ENCODE assay signal across 22 mouse cellular contexts in the genomic region with DNA sequence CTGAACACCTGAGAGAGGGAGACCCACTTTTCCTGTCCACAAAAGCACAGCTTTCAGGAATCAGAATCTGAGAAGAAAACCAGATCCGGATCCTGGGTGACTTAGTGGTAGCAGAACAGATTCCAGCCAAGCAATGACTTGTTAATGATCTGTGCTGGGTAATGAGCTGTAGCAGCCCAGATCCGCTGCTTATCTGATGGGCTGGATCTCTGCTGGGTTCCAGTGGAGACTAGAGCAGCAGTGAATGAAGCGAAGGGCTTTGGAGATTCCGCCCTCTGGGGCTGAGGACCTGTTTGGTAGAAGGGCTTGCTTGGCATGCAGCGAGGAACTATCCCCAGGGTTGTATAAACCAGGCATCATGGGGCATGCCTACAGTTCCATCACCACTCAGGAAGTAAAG.
DNase-seq lines count a peak whose midpoint lies in the region; ATAC-seq and TF ChIP-seq lines count a peak whose summit lies in the region.
"Had no signal": no experiment of that assay in that cellular context is flagged by ENCODE, and none has a peak within 500 bp of the region (broad histone marks: within the 10 kb centered on the region; RNA-seq: fewer than 3 reads in every experiment).

No protein-coding gene starts in this region.

- intact Hi-C loops in heart, adult 2 months (cut with DNase I) = no loop called here

- no peaks in the 10 kb centered on the region for H3K27me3 ChIP-seq in kidney, embryonic 16.5 days (ENCODE audit: insufficient read depth, low read length)
- no peaks in the 10 kb centered on the region for H3K27me3 ChIP-seq in forebrain, postnatal 0 days (ENCODE audit: insufficient read depth, low read length)
- no peaks in the 10 kb centered on the region for H3K27me3 ChIP-seq in midbrain, postnatal 0 days (ENCODE audit: insufficient read depth, low read length)
- H3K27me3 ChIP-seq in heart, adult 2 months (ENCODE audit: control insufficient read depth, insufficient read depth, low read length) = no peaks in the 10 kb centered on the region
- H3K27me3 ChIP-seq: hindbrain, embryonic 15.5 days; limb, embryonic 12.5 days; neural tube, embryonic 12.5 days had no signal

- H3K4me1 ChIP-seq in kidney, embryonic 16.5 days (ENCODE audit: insufficient read depth, low read length) = no peaks in the 10 kb centered on the region
- no peaks in the 10 kb centered on the region for H3K4me1 ChIP-seq in forebrain, postnatal 0 days (ENCODE audit: insufficient read depth)
- no peaks in the 10 kb centered on the region; the same call in 1 of the 2 replicates for H3K4me1 ChIP-seq in midbrain, postnatal 0 days (ENCODE audit: insufficient read depth, low read length)
- no peaks in the 10 kb centered on the region for H3K4me1 ChIP-seq in heart, adult 2 months (ENCODE audit: control insufficient read depth, insufficient read depth, low read length)
- H3K4me1 ChIP-seq: embryonic facial prominence, embryonic 10.5 days; limb, embryonic 12.5 days; neural tube, embryonic 12.5 days had no signal

- no peak overlapping the region for H3K4me2 ChIP-seq in kidney, embryonic 16.5 days (replicated peaks; ENCODE audit: low read depth, low read length)
- H3K4me2 ChIP-seq in forebrain, postnatal 0 days (ENCODE audit: low read depth) = no peak overlapping the region
- no peak overlapping the region for H3K4me2 ChIP-seq in midbrain, postnatal 0 days (ENCODE audit: low read depth, low read length, poor library complexity, severe bottlenecking)
- H3K4me2 ChIP-seq: hindbrain, embryonic 15.5 days; limb, embryonic 12.5 days; liver, embryonic 11.5 days; neural tube, embryonic 12.5 days had no signal

- no peak overlapping the region for H3K9ac ChIP-seq in kidney, embryonic 16.5 days (replicated peaks; ENCODE audit: low read length)
- no peak overlapping the region for H3K9ac ChIP-seq in forebrain, postnatal 0 days
- no peak overlapping the region for H3K9ac ChIP-seq in midbrain, postnatal 0 days (replicated peaks; ENCODE audit: low read length, poor library complexity, severe bottlenecking)
- H3K9ac ChIP-seq in heart, adult 2 months (ENCODE audit: low read depth, low read length) = no peak overlapping the region
- H3K9ac ChIP-seq: hindbrain, embryonic 15.5 days; limb, embryonic 12.5 days; liver, postnatal 0 days; neural tube, embryonic 12.5 days had no signal

- WGBS in kidney, embryonic 16.5 days = 54% methylated on average over 5 of the region's 5 CpGs
- WGBS in forebrain, postnatal 0 days = 69% methylated on average over 5 of the region's 5 CpGs
- WGBS in midbrain, postnatal 0 days = 81% methylated on average over 5 of the region's 5 CpGs
- WGBS in heart, adult 2 months = 63% methylated on average over 5 of the region's 5 CpGs

- H3K36me3 ChIP-seq in kidney, embryonic 16.5 days (ENCODE audit: insufficient read depth, low read length) = no peaks in the 10 kb centered on the region
- H3K36me3 ChIP-seq in forebrain, postnatal 0 days (ENCODE audit: insufficient read depth) = no peaks in the 10 kb centered on the region
- no peaks in the 10 kb centered on the region for H3K36me3 ChIP-seq in midbrain, postnatal 0 days (ENCODE audit: insufficient read depth, low read length)
- no peaks in the 10 kb centered on the region for H3K36me3 ChIP-seq in heart, adult 2 months (ENCODE audit: control insufficient read depth, insufficient read depth, low read length)
- H3K36me3 ChIP-seq: embryonic facial prominence, embryonic 10.5 days; forebrain, embryonic 10.5 days; hindbrain, embryonic 15.5 days; limb, embryonic 12.5 days; neural tube, embryonic 12.5 days had no signal

- DNase-seq in kidney, adult 11 months = peak; percentile 14
- no peak for DNase-seq in kidney, adult 18-20 months
- DNase-seq in testis, postnatal 14 days (ENCODE audit: low spot score) = peak; percentile 9
- DNase-seq in testis, postnatal 10 days (ENCODE audit: low spot score) = no peak
- no peak for DNase-seq in forebrain, postnatal 0 days
- no peak for DNase-seq in midbrain, postnatal 0 days (ENCODE audit: low spot score)
- no peak for DNase-seq in heart, adult 2 months
- DNase-seq: cerebellum, adult 11-12 months; cerebellum, postnatal 10 days; gastrocnemius, postnatal 25 days; liver, postnatal 0 days; midbrain, embryonic 14.5 days; right cerebral cortex, postnatal 14 days had no signal

- no peak overlapping the region for H3K27ac ChIP-seq in kidney, embryonic 16.5 days (ENCODE audit: low read length)
- no peak overlapping the region for H3K27ac ChIP-seq in forebrain, postnatal 0 days (ENCODE audit: low read depth, low read length)
- no peak overlapping the region for H3K27ac ChIP-seq in midbrain, postnatal 0 days (ENCODE audit: low read depth, low read length)
- no peak overlapping the region for H3K27ac ChIP-seq in heart, adult 2 months
- H3K27ac ChIP-seq: embryonic facial prominence, embryonic 10.5 days; forebrain, embryonic 10.5 days; hindbrain, embryonic 15.5 days; limb, embryonic 12.5 days; neural tube, embryonic 12.5 days; stomach, postnatal 0 days had no signal

- TF ChIP-seq CTCF in forebrain, postnatal 0 days (IDR thresholded peaks at IDR 0.05; ENCODE audit: low read depth) = no peak
- no peak for TF ChIP-seq CTCF in midbrain, postnatal 0 days (IDR thresholded peaks at IDR 0.05)
- TF ChIP-seq CTCF in heart, adult 2 months (IDR thresholded peaks at IDR 0.05) = no peak

- no peak for TF ChIP-seq EP300 in heart, adult 2 months (IDR thresholded peaks at IDR 0.05; ENCODE audit: insufficient read depth, low read depth, low read length)

- H3K79me2 ChIP-seq in heart, adult 2 months (replicated peaks; ENCODE audit: control insufficient read depth, insufficient read depth, low read length) = no peaks in the 10 kb centered on the region

- no peak overlapping the region for H3K4me3 ChIP-seq in kidney, embryonic 16.5 days (ENCODE audit: low read length)
- H3K4me3 ChIP-seq in forebrain, postnatal 0 days (ENCODE audit: low read depth, low read length) = no peak overlapping the region
- no peak overlapping the region for H3K4me3 ChIP-seq in midbrain, postnatal 0 days (ENCODE audit: low read depth, low read length)
- H3K4me3 ChIP-seq in heart, adult 2 months = no peak overlapping the region
- H3K4me3 ChIP-seq: embryonic facial prominence, embryonic 10.5 days; forebrain, embryonic 10.5 days; hindbrain, embryonic 15.5 days; limb, embryonic 12.5 days; neural tube, embryonic 12.5 days had no signal

- peak; percentile 84 for ATAC-seq in kidney, embryonic 16.5 days (ENCODE audit: low FRiP score, low TSS enrichment)
- ATAC-seq in forebrain, postnatal 0 days = no peak
- no peak for ATAC-seq in midbrain, postnatal 0 days (ENCODE audit: low FRiP score)
- ATAC-seq: forebrain, embryonic 16.5 days; liver, postnatal 0 days had no signal

- TF ChIP-seq POLR2A in heart, adult 2 months (IDR thresholded peaks at IDR 0.05; ENCODE audit: insufficient read depth, low read depth, low read length) = no peak

- no peaks in the 10 kb centered on the region for H3K9me3 ChIP-seq in kidney, embryonic 16.5 days (ENCODE audit: low read length)
- H3K9me3 ChIP-seq in forebrain, postnatal 0 days (ENCODE audit: low read length) = no peaks in the 10 kb centered on the region
- H3K9me3 ChIP-seq in midbrain, postnatal 0 days (ENCODE audit: low read length) = no peaks in the 10 kb centered on the region
- H3K9me3 ChIP-seq: embryonic facial prominence, embryonic 10.5 days; forebrain, embryonic 10.5 days; hindbrain, embryonic 15.5 days; limb, embryonic 12.5 days; neural tube, embryonic 12.5 days had no signal

Comparison
In these comparisons a context has a peak if more than half of its experiments do, and no peak if none do; other contexts are left out.
1. DNase-seq: peak in kidney, adult 11 months (single experiment) and testis, postnatal 14 days (single experiment); none in kidney, adult 18-20 months (single experiment), testis, postnatal 10 days (single experiment), forebrain, postnatal 0 days (single experiment), midbrain, postnatal 0 days (single experiment) and heart, adult 2 months (0 of 2).